Mouse (Mus musculus) heart, adult 18-20 months (tissue): ENCODE measurements at regions not wholly inside any gene's neighbourhood (a gene's known extent, or its start where the extent isn't known, plus 50 kb on each side); places are given as distances from the start of the nearest gene placed in this dataset.

Experiments
- DNase-seq, 2 experiments: peaks; one replicate each; pipeline ENCODE4 v3.0.0; 2021 to 2022; ENCODE audit warnings: mixed read lengths in 1 of 2

DNA sequence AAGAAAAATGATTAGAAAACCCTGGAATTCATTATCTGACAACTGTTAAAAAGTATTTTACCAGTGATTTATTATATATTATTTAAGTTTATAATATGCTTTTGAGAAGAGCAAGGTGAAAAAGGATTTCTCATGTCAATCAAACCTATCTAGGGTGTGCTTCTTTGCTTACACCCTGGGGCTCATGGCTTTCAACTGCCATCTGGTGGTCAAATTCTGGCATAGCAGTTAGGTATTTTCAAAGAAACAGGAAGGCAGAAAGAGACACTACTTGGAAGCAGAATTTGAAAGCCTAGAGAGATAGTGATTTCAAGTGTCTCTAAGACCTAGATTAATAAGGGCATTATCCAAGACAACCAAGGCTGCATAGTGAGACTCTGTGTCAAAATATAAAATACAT, 167.8 kb upstream of the Amot start:
- peak; percentile 1 to 25 for DNase-seq

GRCm38 (mm10) chrX:145651647-145652046, 146.7 kb upstream of the Amot start:
- no peak for DNase-seq

DNA sequence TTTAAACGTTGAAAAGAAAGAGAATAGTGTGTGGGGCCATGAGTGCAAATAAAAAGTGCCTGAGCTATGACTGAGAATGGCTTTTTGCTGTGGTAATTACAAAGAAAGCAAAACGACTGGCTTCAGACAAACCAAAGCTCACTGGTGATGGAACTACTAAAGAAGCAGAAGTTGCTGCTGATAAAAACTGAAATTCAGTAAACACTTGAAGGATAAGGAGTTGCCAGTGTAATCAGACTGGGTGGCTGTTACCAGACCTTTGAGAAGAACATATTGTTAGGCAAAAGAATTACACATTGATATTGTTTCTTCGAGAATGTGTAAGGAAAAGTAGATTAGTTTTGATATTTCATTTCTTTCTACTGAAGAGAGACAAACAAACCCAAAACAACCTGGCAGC, 114.7 kb upstream of the Amot start:
- DNase-seq, result no peak

DNA sequence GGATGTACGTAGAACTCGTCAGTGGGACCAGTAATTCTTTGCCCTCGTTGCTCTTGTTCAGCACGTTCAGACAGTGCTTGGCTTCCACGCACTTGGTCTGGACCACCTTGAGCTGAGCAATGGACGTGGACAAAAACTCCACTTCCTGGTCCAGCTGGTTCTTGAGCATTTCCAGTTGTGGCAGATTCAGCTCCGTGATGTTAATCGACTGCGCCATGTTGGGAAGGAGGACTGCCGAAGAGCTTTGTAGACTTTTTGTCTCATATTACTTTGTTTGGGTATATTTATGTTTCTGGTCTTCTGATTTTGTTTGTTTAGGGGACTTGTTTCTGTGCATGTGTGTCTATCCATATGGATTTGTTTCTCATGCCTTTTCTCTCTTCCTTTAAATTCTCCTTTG, 97.1 kb upstream of the Amot start:
- DNase-seq, result no peak

DNA sequence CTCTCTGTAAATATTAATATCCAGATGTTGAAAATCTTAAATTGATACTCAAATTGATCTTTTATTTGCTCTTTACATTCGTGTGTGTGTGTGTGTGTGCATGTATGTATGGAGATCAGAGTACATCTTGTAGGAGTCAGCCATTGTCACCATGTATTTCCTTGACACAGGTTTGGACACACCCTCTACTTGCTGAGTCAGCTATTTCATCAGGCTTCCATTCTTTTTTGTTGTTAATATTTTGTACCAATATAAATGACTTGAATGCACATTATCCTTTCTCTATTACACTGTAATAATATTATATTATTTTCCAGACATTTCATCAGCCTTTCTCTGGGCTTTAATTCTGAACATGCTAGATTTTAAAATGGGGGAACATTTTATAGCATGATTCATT, 85.8 kb upstream of the Amot start:
- no peak for DNase-seq

DNA sequence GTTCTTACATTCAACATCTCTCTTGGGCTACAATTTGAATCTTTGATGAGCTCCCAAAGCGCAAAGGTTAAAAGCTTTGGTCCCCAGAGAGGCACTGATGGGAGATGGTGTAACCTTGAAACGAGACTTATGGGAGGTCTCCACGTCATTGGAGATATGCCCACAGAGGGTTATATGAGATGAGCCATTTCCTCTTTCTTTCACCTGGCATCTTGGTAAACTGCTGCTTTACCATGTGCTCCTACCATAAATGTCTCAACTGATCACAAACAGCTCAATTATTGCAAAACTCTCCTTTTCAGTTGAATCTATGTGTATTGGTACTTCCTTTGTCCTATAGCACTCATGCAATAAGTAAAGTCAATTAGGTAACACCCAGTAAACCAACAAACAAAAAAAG, 62.5 kb upstream of the Amot start:
- DNase-seq, result no peak

DNA sequence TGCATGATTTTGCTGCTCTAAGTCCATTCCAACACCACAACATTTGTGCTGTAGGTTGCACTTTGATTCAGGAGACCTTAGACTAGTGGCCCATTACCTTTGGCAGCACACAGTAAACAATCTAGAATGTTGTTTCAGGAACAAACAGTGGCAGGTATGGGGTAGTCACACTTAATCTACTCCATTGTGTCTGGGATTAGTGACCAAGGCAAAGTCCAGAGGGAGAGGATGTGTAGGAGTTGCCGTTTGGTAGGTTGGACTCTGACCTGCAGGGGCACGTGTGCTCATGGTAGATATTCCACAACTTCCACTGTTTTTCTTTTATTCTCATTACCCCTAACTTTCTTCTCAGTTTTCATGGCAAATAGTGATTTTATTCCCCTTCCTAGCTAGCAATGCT, 62.1 kb upstream of the Amot start:
- DNase-seq, result no peak

- DNase-seq, result no peak
Measured at GRCm38 (mm10) chrX:145558881-145559280, 53.9 kb upstream of the Amot start.
